Mouse (Mus musculus) cerebral cortex, adult 2 months (tissue): ENCODE measurements around the gene Lgals3bp.

Experiments
- WGBS: fragments of 180-500 bp; shearing (Covaris S2); methylation state at CpG from one replicate; pipeline ENCODE4 v1.1.7; 2018; 5-methylcytosine and 5-hydroxymethylcytosine counted together

Gene Lgals3bp

DNA sequence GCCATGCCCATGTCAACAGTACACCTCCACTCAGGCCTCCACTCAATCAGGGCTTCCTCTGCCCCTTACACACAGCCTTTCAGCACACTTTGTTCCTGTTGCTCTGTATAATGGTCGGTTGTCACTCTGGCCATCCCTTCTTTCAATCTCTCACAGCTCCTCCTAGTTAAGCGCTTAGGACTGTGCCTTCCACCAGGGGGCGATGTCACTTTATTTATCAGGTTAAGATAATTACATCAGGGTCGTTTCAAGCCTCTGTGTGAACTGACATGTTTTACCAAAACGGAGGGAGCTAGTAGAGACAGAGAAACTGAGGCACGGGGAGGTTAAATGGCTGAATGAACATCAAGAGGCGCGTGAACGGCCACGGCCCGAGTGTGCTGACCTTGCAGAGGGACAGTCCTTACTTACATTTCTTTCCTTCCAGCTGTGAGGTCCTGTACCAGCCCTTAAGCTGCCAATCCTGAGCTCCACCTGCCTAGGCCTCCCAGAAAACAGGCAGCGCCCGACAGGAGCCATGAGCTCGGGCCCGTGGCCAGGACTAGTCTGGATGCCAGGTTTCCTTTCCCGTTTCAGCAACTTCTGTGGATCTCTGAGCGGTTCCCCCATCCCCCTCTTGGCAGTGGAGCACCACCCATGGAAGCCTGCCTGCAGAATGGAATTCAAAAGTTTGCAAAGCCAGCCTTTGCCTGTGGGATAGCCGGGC lies 21.5 kb upstream of the Lgals3bp start:
- WGBS: under 1% methylated on average over 18 of the region's 18 CpGs

DNA sequence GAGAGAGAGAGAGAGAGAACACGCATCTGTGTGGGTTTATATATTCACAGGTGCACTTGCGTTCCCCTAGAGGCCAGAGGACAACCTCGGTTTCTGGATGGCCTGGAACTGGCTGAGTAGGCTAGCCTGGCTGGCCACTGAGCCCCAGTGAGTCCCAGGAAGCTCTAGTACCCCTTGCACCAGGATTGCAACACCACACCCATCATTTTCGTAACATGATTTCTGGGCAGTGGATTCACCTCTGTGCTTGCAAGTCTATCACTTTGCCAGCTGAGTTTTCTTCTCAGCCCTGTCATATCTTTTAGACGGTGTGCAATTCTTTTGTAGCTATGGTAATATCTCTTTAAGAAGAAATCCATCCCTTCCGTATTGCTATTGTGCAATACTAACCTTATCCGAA lies 18.4 kb upstream of the Lgals3bp start:
- WGBS: 79% methylated on average over 7 of the region's 7 CpGs

DNA sequence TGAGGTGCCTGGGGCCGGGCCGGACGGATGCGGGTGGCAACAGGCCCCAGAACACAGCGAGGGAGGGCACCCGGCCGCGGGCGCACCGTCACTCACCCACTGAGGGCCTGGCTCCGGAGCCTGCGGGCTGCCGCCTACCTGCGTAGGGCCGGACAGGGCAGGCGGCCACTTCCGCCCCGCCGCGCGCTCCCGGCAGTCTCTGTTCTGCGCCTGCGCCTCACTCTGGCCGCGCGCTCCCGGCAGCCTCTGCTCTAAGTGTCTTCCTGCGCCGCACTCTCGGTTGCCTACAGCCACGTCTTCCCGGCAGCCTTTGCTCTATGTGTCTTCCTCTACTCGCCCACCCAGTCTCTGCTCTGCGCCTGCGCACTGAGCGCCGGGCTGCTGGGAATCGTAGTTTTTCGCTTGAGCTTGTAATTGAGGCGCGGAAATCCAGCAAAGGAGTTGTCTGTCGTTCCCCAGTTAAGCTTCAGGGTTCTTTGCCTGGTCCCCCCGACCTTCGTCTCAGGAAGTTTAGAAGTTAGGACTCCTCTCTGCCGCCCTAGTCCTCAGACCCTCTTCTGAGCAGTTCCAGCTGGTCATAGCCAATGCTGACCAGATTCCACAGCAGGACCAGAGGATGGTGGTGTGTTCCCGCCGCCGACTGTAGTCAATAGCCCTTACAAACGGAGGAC lies 17.1 kb upstream of the Lgals3bp start, which contains the start of gene Cant1:
TSS of gene Cant1 (minus strand) at position 253 of the 671 bp plus-strand sequence.
- under 1% methylated on average over 50 of the region's 50 CpGs for WGBS

DNA sequence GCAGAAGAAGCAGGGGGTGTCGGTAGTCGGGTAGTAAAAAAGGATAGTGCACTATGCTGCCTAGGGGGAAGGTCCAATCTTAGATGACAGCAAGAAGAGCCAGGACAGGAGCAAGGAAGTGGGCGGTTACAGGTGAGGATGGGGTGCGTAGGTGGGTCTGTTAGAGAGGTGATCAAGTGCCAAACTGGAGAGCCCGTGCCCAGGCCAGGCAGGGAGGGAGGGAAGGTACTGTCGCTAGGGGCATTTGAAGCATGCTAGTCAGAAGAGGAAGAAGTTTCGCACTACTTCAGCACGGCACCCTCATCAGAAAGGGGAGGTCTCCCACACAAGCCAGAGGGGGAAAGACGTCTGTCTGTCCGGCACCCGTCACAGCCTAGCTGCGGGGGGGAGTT lies 16.5 kb upstream of the Lgals3bp start:
- WGBS: under 1% methylated on average over 12 of the region's 12 CpGs

DNA sequence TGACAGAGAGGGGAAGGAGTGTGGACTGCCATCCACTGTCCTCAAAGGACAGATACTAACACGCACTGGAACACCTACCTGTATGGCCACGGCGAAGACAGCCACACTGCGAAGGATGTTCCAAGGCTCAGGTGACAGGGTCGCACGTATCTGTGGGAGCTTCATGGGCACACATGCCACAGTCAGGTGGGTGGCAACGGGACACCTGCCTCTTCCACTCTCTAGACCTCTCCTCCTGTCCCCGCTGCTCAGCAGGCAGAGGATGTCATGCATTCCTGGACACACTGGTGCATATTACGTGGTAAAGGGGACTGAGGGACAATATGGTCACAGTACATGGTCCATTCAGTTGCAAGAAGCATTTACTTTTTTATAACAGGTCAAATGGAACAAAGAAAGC lies 15.6 kb upstream of the Lgals3bp start:
- WGBS: 91% methylated on average over 9 of the region's 9 CpGs

DNA sequence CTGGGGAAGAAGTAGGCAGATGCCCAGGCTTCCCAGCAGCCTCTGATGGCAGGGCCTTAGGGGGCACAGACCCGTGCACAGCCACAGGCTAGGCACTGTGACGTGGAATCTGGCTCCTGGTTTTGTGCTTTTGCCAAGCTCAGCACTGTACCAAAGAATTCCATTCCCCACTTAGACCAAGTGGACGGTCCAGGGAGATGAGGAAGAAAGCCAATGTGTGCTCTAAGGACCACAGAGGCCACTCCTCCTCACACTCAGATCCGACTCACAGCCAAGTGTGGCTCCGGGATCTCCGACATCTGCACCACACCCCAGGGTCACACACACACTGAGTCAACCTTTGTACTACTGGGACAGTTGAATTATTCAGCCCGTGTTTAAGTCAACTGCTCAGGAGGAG lies 14.2 kb upstream of the Lgals3bp start:
- WGBS: 64% methylated on average over 7 of the region's 7 CpGs

DNA sequence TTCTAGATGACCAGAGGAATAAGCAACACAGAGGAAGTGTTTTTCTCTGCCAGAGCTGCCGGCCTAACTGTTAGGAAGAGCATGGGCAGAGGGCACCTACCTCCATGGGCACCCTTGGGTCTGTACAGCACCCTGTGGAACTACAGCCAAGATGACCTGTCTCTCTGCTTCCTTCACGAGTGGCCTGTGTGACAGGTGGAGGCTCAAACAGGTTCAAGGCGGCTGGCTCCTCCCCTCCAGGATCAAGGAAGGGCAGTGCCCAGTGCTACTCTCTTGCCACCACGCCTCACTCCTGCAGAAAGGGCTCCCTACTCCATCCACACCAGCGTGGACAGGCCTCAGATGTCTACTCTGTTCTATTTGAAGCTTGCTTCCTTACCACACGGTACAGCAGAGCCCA lies 13.7 kb upstream of the Lgals3bp start:
- 77% methylated on average over 6 of the region's 6 CpGs for WGBS

DNA sequence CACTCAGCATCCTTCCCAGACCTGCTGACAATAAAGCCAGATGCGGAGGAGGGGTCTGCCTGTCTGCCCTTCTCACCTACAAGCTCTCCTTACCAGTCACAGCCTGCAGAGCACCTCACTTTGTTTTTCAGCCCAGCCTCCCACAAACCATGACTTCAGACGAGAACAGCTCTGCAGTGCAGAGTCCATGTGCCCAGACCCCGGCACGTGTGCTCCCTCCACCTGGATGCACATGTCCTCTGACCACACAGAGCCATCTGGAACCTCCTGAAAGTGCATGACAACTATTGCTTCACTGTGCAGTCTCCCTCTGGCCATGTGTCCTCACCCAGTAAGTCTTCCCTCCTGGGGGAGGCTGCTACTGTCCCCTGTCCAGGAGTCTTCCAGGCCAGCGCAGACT lies 12.4 kb upstream of the Lgals3bp start:
- WGBS: 89% methylated on average over 5 of the region's 5 CpGs

DNA sequence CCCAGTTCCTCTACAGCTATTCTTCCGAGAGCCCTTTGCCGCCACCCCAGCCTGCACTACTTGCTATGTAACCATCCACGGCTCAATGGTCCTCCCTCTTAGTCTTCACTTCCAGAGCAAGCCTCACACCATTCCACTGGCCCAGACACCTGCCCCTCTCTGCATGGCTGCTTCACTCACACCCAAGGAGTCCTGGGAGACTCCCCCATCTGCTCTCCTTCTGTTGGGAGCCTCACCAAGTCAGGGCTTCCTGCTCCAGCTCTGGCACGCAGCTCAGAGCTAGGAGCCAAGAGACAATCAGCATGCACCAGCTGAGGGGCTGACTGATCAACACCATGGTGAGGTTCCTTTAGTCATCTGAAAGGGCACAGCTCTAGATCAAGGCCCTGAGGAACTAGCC lies 11.2 kb upstream of the Lgals3bp start:
- WGBS: 48% methylated on average over 4 of the region's 4 CpGs

DNA sequence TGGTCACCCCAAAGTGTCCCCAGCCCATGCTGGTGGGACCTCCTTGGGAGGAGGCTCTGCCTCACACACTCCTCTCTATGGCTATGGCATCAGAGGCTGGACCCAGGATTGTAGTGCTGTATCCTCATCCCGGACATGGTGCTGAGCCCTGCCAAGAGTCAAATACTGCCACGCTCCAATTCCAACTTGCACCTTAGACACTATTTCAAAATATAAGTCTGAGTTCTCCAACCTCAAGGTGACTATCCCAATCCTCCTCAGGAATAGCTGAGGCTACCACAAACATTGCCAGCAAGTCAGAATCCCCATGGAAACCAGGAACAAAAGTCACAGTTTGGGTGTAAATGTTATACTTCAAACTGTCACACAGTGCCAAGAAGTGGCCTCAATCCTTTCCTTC lies 10.7 kb upstream of the Lgals3bp start:
- WGBS: 73% methylated on average over 2 of the region's 2 CpGs

DNA sequence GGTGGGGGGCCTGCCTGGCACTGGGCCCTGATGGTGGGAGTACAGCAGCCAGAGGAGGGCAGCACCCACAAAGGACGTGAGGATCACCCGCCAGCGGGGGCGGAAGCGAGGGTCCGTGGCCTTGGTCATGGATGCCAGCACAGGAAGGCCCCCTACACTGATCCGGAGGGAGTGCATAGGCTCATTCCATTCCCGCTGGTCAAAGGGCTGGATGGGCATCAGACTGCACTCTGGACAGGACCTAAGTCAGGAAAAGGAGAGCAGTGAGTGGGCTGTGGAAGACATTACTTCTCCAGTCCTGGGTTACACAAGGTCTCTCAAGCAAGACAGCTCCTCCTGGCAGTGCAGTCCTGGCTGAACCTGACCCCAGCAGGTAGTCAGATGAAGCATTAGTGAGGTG lies 9.4 kb upstream of the Lgals3bp start:
- 86% methylated on average over 8 of the region's 8 CpGs for WGBS

DNA sequence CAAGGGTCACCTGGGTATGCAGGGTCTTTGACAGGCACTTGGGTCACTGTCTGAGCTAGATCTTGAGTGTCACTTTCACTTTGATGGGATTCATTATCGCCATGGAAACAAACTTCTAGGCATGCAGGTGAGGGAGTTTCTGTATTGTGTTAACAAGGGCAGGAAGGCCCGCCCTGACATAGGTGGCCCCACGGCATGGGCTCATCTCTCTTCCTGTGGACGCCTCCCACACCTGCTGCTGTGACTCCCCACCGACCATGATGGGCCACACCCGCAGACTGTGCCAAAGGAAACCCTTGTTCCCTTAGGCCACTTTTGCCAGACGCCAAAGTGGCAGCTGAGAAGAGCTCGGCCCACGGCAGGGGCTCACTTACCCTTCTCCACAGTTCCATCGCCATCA lies 8.6 kb upstream of the Lgals3bp start:
- 88% methylated on average over 10 of the region's 10 CpGs for WGBS

DNA sequence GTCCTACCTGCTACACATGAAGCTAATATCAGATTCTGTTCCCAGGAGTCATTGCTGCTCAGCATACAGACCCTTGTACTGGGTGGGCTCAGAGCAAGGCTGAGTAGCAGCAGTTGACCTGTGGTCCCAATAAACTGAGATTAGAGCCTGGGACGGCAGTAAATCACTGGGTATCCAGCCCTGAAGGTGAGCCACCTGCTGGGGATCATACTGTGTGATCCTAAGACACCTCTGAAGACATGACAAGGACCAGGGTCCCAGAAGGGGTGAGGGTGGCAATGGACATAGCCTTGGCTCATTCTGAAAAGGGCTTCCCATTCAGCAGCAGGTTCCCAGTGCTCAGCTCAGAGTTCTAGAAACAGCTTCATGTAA lies 8.2 kb upstream of the Lgals3bp start:
- 92% methylated on average over 1 of the region's 1 CpGs for WGBS

DNA sequence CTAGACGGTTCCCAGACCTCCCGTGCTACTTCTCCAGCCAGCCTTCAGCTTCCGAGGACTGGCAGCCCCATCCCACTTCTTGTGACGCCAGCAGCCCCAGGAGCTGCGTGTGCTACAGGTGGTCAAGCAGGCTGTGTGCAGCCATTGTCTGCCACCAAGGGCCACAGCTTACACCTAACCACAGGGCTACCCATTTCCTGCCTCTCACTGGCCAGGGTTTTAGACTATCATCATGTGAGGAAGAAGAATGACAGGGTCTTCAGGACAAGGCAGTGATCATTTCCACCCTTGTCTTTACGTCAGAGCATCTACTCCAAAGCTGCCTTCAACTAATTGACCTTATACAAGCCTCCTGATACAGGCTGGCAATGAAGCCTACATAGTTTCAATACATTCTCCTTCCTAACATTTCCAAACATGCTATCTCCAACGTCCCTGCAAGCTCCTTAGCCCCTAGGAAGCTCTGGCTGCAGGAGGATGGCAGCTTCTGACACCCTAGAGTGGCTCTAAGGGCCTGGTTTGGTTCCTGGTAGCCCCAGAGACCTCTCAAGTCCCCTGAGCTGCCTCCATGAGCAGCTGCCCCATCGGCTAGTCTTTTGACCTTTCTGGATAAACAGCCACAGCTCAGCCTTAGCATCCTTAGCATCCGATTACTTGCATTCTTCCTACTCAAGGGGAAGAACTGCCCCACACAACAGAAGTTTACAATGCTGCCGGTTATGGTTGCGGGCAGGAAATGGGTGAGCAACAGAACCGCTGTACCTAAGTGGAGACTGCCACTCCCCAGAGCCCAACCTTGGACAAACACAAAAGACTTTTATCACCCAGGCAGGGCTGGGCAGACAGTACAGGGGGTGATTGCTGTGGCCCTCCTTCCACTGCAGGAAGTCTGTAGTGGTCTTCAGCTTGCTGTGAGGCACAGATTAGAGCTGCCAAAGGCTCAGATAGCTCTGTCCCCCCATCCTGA lies 7.5 kb upstream of the Lgals3bp start:
- WGBS: 88% methylated on average over 12 of the region's 12 CpGs

DNA sequence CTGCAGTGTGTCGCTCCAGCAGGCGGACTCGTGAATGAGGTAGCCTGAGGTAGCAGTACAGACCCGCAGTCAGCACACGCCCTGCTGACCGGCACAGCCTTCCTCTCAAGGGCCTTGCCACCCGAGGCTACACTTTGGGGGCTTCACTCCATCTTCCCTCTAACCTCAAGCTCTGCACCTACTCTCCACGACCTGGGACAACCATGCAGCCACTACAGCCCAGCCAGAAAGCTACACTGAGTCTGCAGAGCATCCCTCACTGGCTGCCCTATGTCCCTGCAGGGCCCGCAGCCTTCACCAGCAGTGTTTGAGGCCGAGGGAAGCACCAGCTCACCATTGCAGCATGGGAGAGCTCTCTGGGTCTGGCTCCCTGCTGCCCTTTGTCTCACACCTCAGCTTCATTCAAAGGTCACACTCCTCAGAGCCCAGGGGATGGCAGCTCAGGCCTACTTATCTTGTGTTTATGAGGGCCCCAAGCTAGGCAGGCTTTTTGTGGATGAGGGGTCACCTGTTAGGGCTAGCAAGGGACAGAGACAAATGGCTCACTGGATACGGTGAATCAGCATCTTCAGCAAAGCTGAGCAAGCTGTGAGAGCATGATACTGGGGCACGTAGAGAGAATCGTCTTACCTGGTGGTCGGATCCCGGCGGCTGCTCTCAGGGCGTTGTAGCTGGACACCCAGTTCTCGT lies 6.3 kb upstream of the Lgals3bp start:
- 91% methylated on average over 18 of the region's 18 CpGs for WGBS

DNA sequence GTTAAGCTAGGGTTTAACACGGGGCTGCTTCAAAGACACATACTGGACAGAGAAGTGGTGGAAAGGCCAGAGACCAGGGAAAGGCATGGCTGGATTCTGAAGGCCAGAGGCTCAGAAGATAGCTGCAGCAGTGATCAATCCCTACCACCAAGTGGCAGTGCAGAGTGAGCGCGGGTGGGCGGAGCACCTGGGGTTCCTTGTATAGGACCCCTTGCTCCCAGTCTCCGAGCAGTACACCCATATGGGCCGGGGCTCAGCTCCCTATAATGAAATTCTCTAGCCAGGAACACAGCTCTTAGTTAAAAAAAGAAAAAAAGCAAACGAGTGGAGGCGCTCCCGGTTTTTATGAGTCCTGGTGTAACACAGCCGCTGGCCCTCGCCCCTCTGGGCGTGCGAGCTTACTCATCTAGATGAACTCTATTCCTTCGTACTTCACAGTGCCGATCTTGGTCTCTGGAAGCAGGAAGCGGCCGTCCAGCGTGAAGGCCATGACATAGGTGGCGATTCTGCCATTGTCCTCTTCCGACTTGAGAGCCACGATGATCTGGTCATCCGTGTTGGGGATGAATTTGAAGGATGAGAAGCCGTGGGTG lies 5.5 kb upstream of the Lgals3bp start:
- WGBS: 88% methylated on average over 23 of the region's 23 CpGs

DNA sequence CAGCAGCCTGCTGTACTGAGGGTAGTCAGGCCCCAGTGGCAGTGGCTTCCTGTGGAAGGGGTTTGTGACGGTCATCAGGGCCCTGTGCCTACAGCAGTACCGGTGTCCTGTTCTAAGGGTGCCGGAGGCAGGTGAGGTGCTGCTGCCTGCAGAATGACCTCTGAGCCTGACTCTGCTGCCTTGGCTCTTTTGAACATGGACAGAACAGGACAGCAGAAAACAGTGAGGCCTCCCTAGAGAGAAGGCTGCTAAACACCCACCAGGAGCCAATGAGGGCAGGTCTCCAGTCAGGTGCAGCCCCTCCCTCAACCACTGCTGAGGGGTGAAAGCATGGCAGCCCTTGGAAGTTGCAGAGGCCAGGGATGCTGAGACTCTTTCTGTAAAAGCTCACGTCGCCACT lies 4.6 kb upstream of the Lgals3bp start:
- WGBS: 93% methylated on average over 5 of the region's 5 CpGs

DNA sequence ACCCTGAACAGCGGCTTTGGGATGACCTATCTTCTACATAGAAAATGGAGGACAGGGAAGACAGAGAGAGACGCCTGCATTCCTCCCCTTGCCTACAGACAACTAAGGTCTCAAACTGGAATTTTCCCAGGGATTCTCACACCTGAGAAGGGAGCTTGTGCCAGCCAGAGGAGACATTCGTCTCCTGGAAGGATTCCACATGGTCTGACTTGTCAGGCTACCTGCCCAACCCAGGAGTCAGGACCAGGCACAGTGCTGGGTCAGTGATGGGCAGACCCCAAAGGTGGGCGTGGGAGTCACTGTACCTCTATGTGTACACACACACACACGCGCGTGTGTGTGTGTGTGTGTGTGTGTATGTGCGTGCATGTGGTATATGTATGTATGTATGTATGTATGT lies 3.4 kb upstream of the Lgals3bp start:
- WGBS: 96% methylated on average over 8 of the region's 8 CpGs

DNA sequence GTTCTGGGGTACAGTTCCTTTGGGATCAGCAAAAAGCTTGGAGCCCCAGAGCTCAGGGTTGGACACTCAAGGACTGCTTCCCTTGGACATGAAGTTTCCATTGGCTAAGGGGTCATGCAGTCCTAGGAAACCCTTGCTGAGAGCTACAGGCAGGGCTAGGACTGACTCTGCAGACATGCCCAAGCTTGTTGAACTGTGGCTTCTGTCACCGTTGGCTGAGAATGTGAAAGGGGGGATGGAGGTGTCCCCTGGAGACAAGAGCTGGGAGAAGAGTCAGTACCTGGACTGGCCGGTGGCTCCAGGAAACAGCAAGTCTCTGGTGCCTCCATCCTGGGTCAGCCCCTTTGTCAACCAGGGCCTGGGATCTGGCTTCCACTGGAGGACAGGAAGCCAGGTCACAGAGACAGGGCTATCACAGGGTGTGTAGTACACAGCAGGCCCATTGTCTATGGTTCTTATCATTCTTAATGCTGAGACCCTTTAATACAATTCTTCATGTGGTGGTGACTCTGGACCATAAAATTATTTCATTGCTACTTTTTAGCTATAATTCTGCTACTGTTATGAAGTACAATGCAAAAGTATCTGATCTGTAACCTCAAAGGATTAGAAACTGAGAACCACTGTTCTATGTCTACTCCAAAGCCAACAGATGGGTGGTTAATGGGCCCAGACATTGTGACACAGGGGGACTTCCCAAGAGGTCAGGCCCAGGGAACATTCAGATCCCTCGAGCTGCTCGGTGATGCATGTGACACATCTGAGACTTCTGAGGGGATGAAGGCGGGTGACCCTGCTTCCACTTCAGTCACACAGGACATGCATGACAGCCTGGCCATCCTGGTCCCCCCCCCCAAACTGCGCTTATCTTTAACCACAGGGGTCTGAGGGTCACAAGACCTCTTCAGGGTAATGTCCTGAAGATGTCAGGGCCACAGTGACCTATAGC lies 2.3 kb upstream of the Lgals3bp start:
- 86% methylated on average over 6 of the region's 6 CpGs for WGBS

DNA sequence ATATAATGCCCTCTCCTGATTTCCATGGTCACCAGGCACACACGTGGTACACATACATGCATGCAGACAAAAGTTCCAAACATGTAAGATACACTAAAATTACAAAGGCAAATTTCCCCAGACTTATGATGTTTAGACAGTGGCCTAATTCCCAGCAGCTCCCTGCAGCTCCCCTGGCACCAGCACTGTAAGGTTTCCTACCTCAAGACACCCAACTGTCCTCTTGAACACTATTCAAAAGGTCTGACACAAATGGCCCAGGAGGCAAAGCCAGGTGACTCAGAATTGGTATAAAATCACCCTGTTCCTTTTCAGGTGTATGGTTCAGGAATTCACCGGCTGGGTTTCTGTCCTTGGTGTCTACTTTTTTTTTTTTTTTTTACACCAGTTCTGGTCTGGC lies 1.3 kb upstream of the Lgals3bp start:
- 92% methylated on average over 2 of the region's 2 CpGs for WGBS
